Mouse (Mus musculus) large intestine, adult 2 months (tissue): ENCODE data around the gene Rab6b. TPM values are rescaled to one million over a fixed set of nuclear protein-coding genes. Genes with fewer than 3 reads are reported as not detected.

Experiments used
- DNase-seq: peaks from one replicate; pipeline ENCODE4 v3.0.0-alpha.2; 2012; ENCODE audit warnings: low read depth, low spot score
- WGBS: fragments of 180-500 bp; shearing (Covaris S2); methylation state at CpG from one replicate; pipeline ENCODE4 v1.1.7; 2018; 5-methylcytosine and 5-hydroxymethylcytosine counted together
- polyA plus RNA-seq: library from polyadenylated mRNA; depleted of rRNA; stranded (reverse); fragments of >200 nt; gene quantifications from 2 replicates; pipeline ENCODE4 v1.2.3, GENCODE M21; 2012; rRNA removed

Rab6b gene
- polyA plus RNA-seq = 1.3 and 2.1 TPM in 2 replicates

DNA sequence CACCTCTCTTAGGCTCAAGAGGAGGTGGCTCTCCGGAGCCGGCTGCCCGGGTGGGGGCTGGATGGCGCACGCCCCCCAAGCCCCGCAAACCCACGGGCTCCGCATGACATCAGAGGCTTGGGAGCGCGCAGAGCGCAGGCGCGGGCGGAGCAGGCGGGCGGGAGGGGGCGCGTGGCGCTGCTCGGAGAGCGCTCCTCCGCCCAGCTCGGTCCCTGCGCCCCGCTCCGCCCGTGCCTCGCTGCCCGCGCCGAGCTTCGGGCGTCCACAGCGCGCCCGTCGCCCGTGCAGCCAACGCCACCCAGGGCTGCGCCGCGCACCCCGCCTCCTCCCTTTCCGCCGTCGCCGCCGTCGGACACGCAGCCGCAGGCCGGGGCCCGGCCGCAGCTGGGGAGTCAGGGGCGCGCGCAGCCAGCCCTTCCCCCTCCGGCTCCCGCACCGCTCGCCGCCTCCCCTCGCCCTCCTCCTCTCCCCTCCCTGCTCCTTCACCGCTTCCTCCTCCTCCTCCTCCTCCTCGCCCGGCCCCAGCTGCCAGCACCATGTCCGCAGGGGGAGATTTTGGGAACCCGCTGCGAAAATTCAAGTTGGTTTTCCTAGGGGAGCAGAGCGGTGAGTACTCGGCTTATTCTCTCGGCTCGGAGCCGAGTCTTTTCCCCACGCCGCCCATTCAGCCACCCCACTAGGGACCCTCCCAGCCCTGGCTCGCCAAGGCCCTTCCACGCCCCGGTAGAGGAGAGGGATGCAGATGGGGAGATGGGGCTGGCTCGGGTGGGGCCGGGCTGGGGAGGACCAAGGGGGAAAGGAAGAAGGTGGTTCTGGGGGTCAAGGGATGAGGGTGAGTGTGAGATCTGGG is at the start of gene Rab6b:
Rab6b (plus strand) TSS at position 167 of the 850 bp plus-strand sequence.
- no peak for DNase-seq
- WGBS = 1% methylated on average over 73 of the region's 81 CpGs

DNA sequence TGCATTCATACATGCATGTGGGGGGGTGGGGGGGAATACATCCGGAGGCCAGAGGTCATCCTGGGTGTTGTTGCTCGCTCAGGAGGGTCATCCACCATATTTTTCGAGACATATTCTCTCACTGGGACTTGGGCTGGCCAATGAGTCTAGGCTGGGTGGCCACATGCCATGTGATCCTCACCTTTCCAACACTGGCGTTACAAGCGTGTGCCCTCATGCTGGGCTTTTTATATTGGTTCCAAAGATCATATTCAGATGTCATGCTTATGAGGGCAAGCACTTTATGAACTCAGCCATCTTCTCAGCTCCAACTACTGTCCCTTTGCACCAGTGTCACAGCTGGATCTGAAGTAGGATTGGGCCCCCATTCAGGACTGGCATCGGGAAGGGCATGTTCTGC is 48.0 kb upstream of the Rab6b start:
- DNase-seq = no peak
- 82% methylated on average over 6 of the region's 6 CpGs for WGBS

DNA sequence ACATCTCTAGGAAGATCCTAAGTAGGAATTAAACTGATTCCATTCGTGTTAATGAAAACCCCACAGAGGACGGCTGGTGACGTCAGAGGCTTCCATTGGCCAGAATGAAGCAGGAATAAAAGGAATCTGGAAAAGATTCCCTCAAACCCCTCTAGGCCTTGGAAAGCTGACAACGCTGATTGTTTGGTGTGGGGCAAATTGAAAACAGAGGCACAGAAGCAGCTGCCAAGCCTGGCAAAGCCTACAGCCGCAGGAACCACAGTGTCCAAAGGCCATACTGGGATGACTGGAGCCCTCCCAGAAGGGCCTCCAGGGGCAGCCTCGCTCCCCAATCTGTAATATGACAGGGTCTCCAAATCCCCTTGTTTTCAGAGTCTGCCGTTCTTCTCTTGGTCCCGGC is 44.7 kb upstream of the Rab6b start:
- DNase-seq = no peak
- 92% methylated on average over 8 of the region's 8 CpGs for WGBS

DNA sequence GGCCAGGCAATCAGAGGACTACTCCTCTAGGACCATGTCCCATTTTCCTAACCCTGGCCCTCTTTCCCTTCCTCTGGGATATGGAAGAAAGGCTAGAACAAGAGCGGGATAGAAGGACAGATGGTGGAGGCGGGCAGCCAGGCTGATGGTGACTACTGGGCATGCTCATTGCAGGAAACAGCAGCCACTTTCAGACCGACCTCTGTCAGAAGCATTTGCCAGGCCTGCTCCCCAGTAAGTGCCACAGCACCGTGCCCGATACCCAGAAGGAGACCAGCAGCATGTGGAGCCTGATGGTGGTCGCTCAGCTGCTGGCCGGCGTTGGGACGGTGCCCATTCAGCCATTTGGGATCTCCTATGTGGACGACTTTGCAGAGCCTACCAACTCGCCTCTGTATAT is 43.9 kb upstream of the Rab6b start:
- 92% methylated on average over 11 of the region's 11 CpGs for WGBS
- DNase-seq = no peak

DNA sequence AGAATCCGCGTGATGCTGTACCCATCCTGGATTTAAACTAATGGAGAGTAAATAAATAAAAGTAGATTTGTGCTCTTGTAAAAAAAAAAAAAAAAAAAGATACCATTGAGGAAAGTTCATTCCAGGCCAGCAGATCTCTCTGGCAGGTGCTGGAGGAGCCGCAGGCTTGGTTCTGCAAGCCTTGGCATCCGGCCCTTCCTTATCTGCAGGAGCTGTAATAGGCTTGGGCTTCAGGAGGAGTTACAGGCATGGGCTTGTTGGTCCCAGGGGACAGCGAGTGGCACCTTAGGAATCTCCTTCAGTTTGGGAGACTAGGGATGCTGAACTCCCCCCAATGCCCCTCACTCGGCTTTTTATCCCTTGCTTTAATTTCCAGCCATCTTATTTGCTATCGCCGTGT is 42.8 kb upstream of the Rab6b start:
- WGBS = 68% methylated on average over 8 of the region's 8 CpGs

DNA sequence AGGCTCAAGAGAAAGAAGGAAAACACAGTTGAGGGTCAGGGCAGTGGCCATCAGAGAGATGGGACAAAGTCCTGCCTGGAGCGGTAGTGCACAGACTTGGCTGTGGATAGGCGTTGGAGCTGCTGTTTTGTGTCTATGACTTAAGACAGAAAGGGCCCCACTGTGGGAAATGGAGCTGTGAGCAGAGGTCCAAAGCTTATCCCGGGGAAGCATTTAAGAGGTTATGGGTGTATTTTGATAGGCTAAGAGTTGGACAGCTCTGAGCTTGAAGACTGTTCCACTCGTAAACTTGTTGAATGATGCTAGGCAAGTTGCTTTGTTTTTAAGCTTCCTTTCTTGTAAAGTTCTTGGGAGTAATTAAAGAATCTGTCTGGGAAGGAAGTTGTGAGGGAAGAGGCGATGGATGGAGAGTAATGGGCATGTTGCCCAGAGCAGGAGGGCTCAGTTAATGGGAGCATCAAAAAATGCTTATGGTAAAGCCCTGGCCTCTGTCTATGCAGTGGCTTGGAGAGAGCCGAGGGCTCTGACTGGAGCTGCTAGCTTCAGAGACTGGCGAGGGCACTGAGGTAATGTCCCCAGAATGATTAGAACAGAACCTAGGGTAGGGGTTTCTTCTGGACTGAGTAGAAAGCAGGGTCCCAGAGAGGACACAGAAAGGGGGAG is 39.9 kb upstream of the Rab6b start:
- no peak for DNase-seq

More for the DNA sequence above, 42.8 kb upstream of the Rab6b start:
- no peak for DNase-seq

DNA sequence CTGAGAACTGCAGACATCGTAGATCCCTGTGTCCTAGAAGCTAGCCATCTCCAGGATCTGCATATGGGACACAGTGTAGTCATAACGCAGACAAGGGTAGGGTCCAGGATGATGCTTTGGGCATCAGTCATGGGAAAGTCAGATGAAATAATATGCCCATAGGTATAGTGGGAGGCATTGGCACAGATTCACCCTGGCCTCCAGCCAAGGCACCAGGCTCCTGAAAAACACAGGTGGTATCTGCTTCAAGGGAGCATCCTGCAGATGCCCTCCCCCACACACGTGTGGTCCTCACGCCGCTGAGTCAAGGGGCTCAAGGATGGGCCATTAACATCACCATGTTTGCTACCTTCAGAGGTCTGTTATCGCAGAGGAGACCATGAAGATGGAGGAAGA is 39.4 kb upstream of the Rab6b start:
- 90% methylated on average over 6 of the region's 6 CpGs for WGBS
- DNase-seq = no peak

More for the DNA sequence above, 39.9 kb upstream of the Rab6b start:
- 48% methylated on average over 7 of the region's 7 CpGs for WGBS

DNA sequence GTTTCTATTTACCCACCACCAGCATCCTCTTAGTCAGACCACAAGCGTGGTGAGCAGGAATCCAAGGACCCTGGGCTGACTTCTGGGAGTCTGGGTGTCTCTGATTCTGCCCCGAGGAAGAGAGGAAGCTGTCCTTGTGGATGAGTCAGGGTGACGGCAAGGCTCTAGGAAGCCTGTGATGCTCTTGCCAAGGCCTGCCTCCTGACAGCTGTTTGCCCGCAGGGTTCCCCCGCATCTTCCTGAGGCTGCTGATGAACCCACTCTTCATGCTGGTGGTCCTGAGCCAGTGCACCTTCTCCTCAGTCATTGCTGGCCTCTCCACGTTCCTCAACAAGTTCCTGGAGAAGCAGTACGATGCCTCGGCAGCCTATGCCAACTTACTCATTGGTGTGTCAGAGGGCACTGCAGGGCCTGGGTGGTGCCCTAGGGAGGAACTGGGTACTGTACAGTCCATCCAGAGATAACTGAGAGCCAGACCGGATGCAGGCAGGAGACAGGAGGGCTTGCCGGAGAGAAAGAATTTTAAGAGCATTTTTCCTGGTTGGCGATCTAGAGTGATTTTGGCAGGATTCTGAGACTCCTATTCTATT is 38.6 kb upstream of the Rab6b start:
- WGBS = 66% methylated on average over 11 of the region's 11 CpGs

DNA sequence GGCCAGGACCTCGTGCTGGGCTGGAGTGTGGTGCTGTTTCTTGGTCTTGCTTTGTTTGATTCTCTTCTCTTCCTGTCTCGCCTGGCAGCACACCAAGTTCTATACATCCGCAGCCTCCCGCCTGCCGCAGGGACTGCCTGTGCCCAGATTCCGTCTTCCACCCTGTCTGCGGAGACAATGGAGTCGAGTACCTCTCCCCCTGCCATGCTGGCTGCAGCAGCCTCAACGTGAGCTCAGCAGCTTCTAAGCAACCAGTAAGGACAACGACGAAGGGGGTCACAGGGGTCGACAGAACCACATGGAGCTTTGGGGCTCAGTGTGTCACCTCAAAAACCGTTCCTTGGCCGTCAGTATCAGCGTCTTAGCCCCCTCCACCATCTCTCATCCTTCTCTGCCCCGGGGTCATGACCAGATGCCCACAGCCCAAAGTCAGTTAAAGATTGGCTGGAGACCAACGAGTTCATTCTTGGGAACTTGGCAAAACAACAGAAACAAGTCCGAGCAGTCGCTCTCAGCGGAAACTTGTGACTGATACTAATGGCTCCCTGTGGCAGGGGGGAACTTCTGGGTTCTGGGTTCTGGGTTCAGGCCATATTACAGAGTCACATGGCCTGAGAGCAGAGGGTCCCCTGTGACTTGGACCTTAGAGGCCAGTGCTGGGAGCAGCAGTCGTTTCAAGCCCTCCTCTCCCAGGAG is 34.6 kb upstream of the Rab6b start:
- WGBS = 76% methylated on average over 21 of the region's 21 CpGs
- DNase-seq = no peak

More for the DNA sequence above, 38.6 kb upstream of the Rab6b start:
- no peak for DNase-seq

DNA sequence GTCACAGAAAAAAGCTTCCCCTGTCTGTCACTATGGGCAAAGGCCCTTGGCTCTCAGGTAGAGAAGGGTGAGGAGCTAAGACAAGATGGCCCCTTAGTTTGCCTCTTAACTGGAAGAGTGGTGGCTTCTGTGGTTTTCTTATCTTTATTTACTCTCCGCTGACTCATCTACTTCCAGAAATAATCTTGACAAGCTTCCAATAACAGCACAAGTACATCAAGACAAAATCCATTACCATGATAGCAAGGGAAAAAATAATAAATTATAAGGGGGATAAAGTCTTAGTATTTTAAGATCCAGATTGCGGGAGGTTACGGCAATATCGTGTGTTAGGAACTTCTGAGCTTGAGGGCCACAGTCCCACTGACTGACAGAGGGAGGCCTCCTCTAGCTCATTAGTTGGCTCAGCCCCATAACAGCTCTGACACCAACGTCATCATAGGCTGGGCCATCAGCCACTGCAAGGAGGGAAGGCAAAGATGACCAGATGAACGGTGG is 33.3 kb upstream of the Rab6b start:
- 46% methylated on average over 6 of the region's 6 CpGs for WGBS
- no peak for DNase-seq

DNA sequence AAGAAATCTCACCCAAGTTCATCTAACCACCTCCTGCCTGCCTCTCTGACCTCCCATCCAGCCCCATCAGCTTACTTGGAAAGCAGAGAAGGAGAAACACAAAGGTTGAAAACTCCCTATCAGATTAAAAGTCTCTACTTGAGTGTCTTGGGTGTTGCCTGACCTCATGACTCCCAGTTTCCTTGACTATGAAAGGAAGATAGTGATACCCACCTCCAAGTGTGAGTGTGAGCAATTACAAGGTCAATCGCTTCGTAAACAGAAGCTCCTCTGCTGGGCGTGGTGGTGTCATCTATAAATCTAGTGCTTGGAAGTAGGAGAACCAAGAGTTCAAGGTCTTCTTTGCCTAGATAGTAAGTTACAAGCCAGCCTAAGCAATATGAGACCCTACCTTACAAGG is 31.4 kb upstream of the Rab6b start:
- 66% methylated on average over 3 of the region's 3 CpGs for WGBS
- no peak for DNase-seq

DNA sequence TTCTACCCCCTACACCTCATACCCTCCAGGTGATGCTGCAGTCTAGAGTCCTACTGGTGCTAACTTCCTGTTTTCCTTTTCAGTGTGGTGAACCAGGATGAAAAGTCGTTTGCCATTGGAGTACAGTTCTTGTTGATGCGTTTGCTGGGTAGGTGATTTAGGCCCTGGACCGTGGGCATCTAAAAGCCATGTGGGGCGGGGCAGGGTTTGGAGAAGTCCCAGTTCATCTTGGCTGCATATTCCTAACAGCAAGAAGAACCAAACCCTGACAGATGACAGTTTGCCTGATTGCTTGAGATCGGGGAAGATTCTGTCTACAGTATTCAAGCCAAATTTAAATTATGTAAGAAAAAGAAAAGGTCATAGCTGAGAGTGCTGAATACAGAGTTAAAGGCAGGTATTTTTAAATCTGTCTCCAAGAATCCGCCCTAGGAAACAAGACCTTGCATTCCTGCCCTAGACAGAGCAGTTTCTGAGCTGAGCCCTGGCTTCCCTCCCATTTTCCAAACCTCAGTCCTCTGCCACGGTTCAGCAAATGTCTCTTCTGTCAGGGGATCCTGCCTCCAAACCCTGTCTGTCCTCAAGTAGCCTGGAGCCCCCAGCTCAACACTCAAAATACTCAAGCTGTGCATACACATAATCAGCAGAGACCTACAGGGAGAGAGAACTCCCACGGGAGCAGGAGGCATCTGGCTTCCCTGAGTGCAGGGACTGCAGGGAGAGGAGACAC is 29.2 kb upstream of the Rab6b start:
- no peak for DNase-seq
- WGBS = 64% methylated on average over 8 of the region's 8 CpGs

DNA sequence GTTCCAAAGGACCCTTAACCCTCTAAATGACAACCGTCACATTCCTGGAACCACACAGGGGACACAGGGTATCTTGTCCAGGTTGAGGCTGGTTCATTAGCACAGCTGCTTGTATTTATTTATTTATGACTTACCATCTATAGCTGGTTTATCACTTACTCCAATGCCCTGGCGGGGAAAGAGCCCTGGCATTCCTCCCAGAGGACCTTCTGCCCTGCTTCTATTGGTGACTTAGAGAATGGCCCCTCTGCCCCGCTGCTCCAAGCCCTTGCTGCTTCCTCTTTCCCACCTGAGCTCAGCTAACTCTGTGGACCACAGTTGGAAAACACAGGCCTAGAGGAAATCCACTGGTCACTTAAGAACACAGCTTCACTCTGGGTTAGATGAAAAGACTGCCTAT is 28.2 kb upstream of the Rab6b start:
- WGBS = 58% methylated on average over 3 of the region's 3 CpGs
- DNase-seq = no peak

DNA sequence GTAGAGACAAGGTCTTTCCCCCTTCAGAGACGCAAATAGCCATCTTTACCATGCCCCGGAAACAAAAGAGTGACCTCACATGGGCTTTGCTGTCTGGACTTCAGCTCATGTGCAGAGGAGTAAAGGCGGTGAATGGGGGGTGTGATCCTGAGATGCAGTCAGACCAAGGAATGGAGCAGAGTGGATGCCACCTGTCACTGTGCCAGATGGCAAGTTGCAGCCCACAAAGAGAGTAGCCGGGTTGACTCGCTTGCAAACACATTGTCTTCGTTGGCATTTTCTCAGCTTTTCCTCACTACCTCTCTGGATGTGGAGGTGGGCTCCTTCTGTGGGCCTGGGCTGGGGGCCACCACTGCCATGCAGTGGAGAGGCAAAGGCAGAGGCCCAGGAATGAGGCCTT is 24.9 kb upstream of the Rab6b start:
- no peak for DNase-seq
- 90% methylated on average over 6 of the region's 6 CpGs for WGBS

DNA sequence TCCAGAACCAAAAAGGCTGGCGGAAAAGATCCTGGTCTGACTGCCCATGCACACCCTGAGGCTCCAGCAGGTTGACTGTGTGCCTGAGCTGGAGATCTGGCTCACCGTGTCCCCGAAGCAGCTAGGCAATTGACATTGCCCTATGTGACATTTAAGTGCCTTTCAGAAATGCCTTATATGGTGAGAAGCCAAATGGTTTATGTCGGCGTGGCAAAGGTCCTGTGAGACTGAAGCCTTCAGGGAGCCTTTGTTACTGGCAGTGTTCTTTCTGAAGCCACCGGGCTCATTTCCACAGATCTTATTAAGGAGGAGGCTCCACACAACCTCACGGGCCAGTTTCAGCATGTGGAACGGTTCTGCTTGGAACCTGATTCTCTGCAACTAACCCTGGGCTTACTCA is 24.3 kb upstream of the Rab6b start:
- WGBS = 59% methylated on average over 8 of the region's 8 CpGs
- DNase-seq = no peak

DNA sequence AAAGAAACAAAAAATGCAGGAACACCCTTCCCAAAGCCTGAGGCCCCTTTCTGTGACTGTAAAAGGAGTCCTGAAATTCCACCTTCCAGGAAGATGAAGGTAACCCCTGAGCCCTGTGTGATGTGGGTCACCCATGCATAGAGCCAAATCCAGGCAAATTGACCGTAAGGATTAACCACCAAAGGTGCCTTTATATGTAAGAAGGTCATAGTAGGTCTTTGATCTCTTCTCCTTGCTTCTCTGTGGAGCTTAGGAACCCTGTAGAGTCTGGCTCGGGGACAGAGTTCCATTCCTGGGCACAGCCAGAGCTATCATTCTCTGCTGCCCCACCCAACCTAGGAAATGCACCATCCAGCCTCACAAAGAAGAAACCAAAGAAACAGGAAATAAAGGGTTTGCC is 22.9 kb upstream of the Rab6b start:
- no peak for DNase-seq
- 58% methylated on average over 2 of the region's 2 CpGs for WGBS

DNA sequence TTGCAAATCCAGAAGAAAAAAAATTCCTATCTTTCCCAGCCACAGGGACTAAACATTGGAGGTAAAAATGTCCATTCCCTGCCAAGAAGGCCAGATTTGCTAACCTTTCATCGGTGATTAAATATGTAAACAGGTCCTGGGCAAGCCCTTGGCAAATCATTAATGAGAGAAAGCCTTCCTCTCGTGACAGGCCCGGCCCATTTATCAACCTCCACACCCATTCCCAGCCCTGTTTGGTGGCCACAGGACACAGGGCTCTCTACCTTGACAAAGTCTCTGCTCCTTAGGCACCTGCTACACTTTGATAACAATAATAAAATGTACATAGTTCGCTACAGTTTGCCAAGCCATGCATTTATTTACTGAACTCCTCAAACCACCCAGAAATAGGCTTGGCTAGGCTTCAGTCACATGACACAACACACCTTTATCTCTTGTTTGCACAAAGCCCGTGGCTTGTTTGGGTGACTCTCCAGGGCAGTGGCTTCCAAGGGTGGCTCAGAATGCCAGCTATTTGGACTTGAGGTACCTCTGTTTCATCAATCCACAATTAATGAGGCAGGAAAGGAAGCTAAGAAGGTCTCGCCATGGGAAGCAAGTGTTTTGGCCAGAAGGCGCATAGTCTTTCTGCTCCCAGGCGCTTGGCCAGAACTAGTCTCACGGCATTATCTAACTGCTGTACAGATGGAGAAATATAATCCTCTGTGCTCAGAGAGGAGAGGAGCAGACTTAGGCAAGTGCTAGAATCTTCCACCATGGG is 21.3 kb upstream of the Rab6b start:
- 21% methylated on average over 9 of the region's 9 CpGs for WGBS
- DNase-seq = peak; percentile 86

DNA sequence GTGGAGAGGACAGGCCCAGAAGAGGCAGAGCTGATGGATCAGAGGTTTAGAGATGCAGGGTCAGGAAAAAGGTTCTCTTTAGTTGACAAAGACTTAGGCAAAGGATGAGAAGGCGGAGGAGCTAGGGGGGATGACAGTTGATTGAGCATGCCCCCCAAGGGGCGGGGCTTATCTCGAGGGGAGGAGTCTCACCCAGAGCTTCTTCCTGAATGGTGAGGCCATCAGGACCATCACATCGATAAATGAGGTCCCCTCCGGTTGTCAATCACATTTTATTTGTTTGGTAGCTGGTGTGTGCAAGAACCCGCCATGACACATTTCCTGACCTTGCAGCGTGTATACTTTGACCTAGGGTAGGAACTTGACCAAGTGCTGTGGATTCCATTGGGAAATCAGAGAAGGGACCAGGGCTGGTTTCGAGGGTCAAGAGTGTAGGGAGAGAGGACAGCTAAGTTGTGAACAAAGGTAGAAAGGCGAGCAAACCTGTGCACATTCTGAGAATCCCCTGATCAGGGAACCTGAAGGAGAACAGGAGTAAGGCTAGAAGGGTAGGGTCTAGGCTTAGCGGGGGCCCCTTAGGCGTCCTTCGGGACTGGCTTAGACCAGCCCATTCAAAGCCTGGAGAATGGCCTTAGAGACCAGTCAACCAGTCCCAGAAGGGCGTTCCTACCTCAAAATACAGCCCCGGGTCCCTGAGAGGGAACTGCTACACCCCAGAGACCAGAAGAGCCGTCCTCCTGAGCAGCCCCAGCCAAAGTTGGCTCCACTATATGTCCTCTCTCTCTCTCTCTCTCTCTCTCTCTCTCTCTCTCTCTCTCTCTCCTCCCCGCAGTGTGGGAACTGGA is 20.3 kb upstream of the Rab6b start:
- DNase-seq = no peak
- WGBS = 74% methylated on average over 16 of the region's 16 CpGs
